Mouse (Mus musculus) left cerebral cortex, postnatal 10 days (tissue): ENCODE measurements at regions not wholly inside any gene's neighbourhood (a gene's known extent, or its start where the extent isn't known, plus 50 kb on each side); places are given as distances from the start of the nearest gene placed in this dataset.
"Not testable (repeated sequence)": the region's sequence is repeated elsewhere in the genome, so short reads cannot be mapped to it uniquely, and the experiment has no call there.

Experiments used
- DNase-seq, 2 experiments: peaks; one replicate each; pipeline ENCODE4 v3.0.0; 2021 to 2022; ENCODE audit warnings: low spot score in 2 of 2, mixed read lengths in 1 of 2; ENCODE audit errors: extremely low spot score in 1 of 2
- intact Hi-C: fragments of 180-260 bp; cut with DNase I; formaldehyde crosslinking; loops from one replicate; pipeline ENCODE4 v1.15.1; 2025

- DNase-seq: no peak
- intact Hi-C loops: no loop called here
Observed at GRCm38 (mm10) chr13:79765437-79765838, 1117.7 kb upstream of the Arrdc3 start.

GRCm38 (mm10) chr13:79784991-79785666 lies 1098.1 kb upstream of the Arrdc3 start:
- DNase-seq: peak; percentile 32 to 63
- intact Hi-C loops: no loop called here

DNA sequence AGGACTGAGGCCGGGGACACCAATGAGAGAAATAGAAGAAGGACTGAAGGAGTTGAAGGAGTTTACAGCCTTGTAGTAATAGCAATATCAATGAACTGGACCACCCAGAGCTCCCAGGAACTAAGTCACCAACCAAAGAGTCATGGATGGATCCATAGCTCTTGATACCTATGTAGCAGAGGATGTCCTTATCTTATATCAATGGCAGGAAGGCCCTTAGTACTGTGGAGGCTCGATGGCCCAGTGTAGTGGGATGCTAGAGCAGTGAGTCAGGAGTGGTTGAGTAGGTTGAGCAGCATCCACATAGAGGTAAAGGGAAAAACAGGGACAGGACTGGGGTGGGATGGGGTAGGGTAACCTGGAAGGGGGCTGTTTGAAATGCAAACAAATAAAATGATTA lies 1081.6 kb upstream of the Arrdc3 start:
- intact Hi-C loops: no loop called here
- no peak for DNase-seq

GRCm38 (mm10) chr13:79835592-79835991 lies 1047.6 kb upstream of the Arrdc3 start:
- DNase-seq: no peak
- intact Hi-C loops: no loop called here

- DNase-seq: peak in 1 of 2 experiments; percentile 1
- intact Hi-C loops: loop anchor here (10.0 kb wide), 1 partner anchor 1640 kb away; no protein-coding TSS in a partner anchor
Observed at GRCm38 (mm10) chr13:79844800-79845199, 1038.4 kb upstream of the Arrdc3 start.

GRCm38 (mm10) chr13:79867501-79867900 lies 1015.7 kb upstream of the Arrdc3 start:
- DNase-seq, intact Hi-C loops: not testable (repeated sequence)

GRCm38 (mm10) chr13:79868481-79869225 lies 1014.5 kb upstream of the Arrdc3 start:
- DNase-seq: no peak
- intact Hi-C loops: no loop called here

GRCm38 (mm10) chr13:79880136-79880535 lies 1003.0 kb upstream of the Arrdc3 start:
- intact Hi-C loops: no loop called here
- no peak for DNase-seq

- intact Hi-C loops: no loop called here
Observed at GRCm38 (mm10) chr13:79885959-79886358, 997.2 kb upstream of the Arrdc3 start.

DNA sequence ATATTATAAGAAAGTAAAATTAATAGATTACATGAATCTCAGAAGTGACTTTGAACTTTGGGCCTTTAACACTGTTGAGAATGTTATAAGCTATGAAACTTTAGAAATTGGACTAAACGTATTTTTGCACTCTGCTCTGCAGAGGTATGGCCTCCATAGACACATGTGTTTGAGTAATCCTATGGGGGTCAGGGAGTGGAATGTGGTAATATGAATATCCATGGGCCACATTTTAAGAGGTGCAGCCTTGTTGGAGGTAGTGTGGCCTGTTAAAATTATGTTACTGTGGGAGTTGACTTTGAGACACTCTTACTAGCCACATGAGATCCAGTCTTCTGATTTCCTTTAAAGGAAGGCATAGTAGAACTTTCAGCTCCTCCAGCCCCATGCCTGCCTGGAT lies 996.8 kb upstream of the Arrdc3 start:
- no peak for DNase-seq
- intact Hi-C loops: no loop called here

More at GRCm38 (mm10) chr13:79885959-79886358, 997.2 kb upstream of the Arrdc3 start:
- DNase-seq: peak in 1 of 2 experiments; percentile 16
